Mouse (Mus musculus) liver, embryonic 15.5 days (tissue): ENCODE data around the gene Olfr767. TPM values are rescaled to one million over a fixed set of nuclear protein-coding genes. Genes with fewer than 3 reads are reported as not detected.
"Not testable (repeated sequence)": the region's sequence is repeated elsewhere in the genome, so short reads cannot be mapped to it uniquely, and the experiment has no call there.

Source experiments
- ATAC-seq: fragments of 200-750 bp; cut with Nextera tagmentation; 2 replicates; pipeline ENCODE4 v1.8.0; 2017; ENCODE audit warnings: moderate number of reproducible peaks, mild to moderate bottlenecking, moderate library complexity; ENCODE audit not compliant: insufficient read depth
- H3K27ac ChIP-seq: fragments of 300-500 bp; sonication (generic); replicated peaks from 2 replicates; pipeline ENCODE4 v1.5.1; 2015; ENCODE audit warnings: mild to moderate bottlenecking, inconsistent platforms
- H3K27me3 ChIP-seq: fragments of 300-500 bp; sonication (generic); 2 replicates; pipeline ENCODE4 v1.6.1; 2015; ENCODE audit warnings: mild to moderate bottlenecking, inconsistent platforms
- H3K36me3 ChIP-seq: fragments of 300-500 bp; sonication (generic); replicated peaks from 2 replicates; pipeline ENCODE4 v1.6.1; 2015; ENCODE audit warnings: moderate library complexity, mild to moderate bottlenecking, inconsistent platforms
- H3K4me1 ChIP-seq: fragments of 300-500 bp; sonication (generic); replicated peaks from 2 replicates; pipeline ENCODE4 v1.6.1; 2015; ENCODE audit warnings: inconsistent platforms
- H3K4me2 ChIP-seq: fragments of 300-500 bp; sonication (generic); 2 replicates; pipeline ENCODE4 v1.6.1; 2015; ENCODE audit warnings: moderate library complexity, mild to moderate bottlenecking, inconsistent platforms
- H3K4me3 ChIP-seq: fragments of 300-500 bp; sonication (generic); replicated peaks from 2 replicates; pipeline ENCODE4 v1.5.1; 2015; ENCODE audit warnings: mild to moderate bottlenecking, inconsistent platforms
- H3K9ac ChIP-seq: fragments of 300-500 bp; sonication (generic); 2 replicates; pipeline ENCODE4 v1.6.1; 2015; ENCODE audit warnings: moderate library complexity, mild to moderate bottlenecking, inconsistent platforms
- H3K9me3 ChIP-seq: fragments of 300-500 bp; sonication (generic); replicated peaks from 2 replicates; pipeline ENCODE4 v1.6.1; 2016; ENCODE audit warnings: inconsistent platforms
- WGBS: fragments of 180-500 bp; shearing (Covaris S2); methylation state at CpG from one replicate; pipeline ENCODE4 v1.1.7; 2015; ENCODE audit warnings: mixed read lengths; ENCODE audit not compliant: insufficient replicate concordance; 5-methylcytosine and 5-hydroxymethylcytosine counted together
- polyA plus RNA-seq: library from polyadenylated mRNA; unstranded; fragments of >200 nt; fragmentation: Nextera tagmentation; extraction: Ambion mirVana; gene quantifications from 2 replicates; pipeline ENCODE4 v1.2.1, GENCODE M21; 2015

Olfr767 gene
- polyA plus RNA-seq, result not detected in 2 replicates

DNA sequence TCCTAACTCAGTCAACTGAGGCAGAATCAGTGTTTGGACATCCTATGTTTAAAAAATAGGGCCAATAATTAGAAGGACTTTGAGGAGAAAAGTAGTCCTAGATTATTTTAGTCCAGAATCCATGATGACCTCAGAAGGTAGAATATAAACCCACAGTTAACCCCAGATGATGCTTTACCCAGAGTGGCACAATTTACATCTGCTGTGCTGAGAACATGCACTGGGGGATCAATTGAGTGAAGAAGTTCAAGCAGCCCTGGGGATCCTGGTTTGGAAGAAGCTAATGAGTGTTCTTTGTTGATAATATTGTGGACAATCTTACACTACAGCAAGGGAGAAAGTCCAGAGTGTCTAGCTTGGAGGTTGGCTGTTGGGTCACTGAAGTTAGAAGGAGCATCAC, at the start of gene Olfr767:
TSS of gene Olfr767 (minus strand) at position 101 of the 400 bp plus-strand sequence.
- H3K9me3 ChIP-seq, H3K27me3 ChIP-seq, H3K36me3 ChIP-seq, H3K27ac ChIP-seq, ATAC-seq, H3K4me1 ChIP-seq, H3K4me3 ChIP-seq, H3K4me2 ChIP-seq, H3K9ac ChIP-seq: not testable (repeated sequence)

DNA sequence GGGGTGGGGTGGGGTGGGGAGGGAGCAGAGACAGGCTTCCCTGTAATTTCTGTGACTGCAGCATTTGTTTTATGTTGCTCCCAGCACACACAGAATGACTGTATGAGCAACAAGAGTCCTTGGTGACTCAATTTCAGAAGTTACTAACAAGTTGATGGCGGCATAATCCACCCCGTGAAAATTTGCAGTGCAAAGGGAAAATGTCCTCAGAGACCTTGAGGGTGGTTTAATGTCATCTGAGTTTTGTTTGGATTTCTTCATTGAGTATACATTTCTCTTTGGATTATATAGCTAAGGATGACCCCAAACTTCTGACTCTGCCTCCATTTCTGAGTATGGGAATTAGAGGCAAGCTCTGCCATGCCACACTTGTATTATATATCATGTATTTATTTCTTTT, 35.1 kb upstream of the Olfr767 start, which contains the start of gene Olfr769:
TSS of gene Olfr769 (minus strand) at position 101 of the 400 bp plus-strand sequence.
- Histone ChIP-seq H3K4me1 (no peaks in the 10 kb centered on the region), H3K4me3 (no peak within 1 kb of the TSS), H3K36me3 (no peaks in the 10 kb centered on the region), H3K9me3 (0 out of 2 replicates have a peak, but pooled peaks cover 4% of the 10 kb centered on the region), H3K9ac (no peak within 1 kb of the TSS), H3K27ac (no peak within 1 kb of the TSS), H3K4me2 (no peak within 1 kb of the TSS), H3K27me3 (no peaks in the 10 kb centered on the region)
- 61% methylated on average over 2 of the region's 2 CpGs for WGBS
- no peak for ATAC-seq

DNA sequence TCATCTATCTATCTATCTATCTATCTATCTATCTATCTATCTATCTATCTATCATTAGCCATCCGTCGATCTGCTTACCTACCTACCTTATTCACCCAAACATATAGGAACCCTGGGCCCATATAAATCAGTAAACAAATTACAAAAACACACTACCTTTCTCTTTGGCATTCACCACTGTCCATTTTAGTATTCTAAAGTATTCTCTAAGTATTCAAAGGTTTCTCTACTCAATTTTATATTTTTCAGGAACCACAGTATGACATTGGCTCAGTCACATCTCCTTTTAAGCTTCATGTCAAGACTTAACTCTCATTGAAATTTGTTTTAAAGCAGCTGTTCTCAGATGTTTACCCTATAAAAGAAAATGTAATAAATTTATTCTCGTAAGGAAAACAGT, 32.4 kb upstream of the Olfr767 start:
- Histone ChIP-seq H3K27me3 (no peaks in the 10 kb centered on the region), H3K4me1 (no peaks in the 10 kb centered on the region), H3K36me3 (no peaks in the 10 kb centered on the region), H3K27ac (no peak overlapping the region), H3K9me3 (peaks cover 7% of the 10 kb centered on the region; the same call in 1 of the 2 replicates), H3K4me3 (no peak overlapping the region), H3K9ac (no peak overlapping the region), H3K4me2 (no peak overlapping the region)
- no peak for ATAC-seq
- WGBS, result 79% methylated on average over 3 of the region's 3 CpGs

DNA sequence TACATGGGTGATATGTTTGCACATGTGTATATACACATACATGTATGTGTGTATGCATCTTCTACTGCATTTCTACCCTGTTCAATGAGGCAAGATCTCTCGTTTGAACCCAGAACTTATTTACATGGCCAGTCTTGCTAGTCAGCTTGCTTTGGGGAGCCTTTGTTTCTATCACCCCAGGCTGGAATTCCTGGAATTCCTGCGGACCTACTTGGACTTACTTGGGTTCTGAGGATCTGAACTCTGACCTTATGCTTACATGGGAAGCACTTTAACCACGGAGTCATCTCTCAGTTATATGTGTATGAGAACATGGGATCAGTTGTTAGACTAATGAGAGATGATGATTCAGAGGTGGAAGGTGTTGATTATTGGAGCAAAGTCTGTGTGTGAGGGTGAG, 18.5 kb upstream of the Olfr767 start:
- ATAC-seq, result no peak
- WGBS, result 38% methylated on average over 3 of the region's 3 CpGs
- Histone ChIP-seq H3K4me1 (no peaks in the 10 kb centered on the region), H3K4me3 (no peak overlapping the region), H3K4me2 (no peak overlapping the region), H3K27ac (no peak overlapping the region), H3K27me3 (no peaks in the 10 kb centered on the region), H3K9ac (no peak overlapping the region), H3K36me3 (no peaks in the 10 kb centered on the region), H3K9me3 (no peaks in the 10 kb centered on the region)

DNA sequence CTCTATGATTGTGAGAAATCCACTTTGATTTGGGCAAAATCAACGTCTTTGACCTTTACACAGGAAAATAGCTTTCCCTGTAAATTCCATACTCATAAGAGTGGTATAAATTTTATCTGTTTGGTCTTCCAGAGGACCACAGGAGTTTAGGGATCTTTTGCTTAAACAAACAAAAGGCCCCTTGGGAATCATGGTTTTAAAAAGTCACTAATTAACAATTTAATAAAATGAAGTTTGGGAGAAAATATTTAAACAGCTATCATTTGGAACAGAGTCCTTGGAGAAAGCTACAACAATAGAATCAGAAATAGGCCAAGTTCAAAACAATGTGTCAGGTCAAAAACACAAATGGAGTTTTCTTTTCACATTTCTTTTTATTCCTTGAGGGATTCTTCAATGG, 16.6 kb upstream of the Olfr767 start, which contains the start of gene Olfr768:
TSS of gene Olfr768 (minus strand) at position 101 of the 400 bp plus-strand sequence.
- no peak within 1 kb of the TSS for H3K27ac ChIP-seq
- no peaks in the 10 kb centered on the region for H3K4me1 ChIP-seq
- H3K9ac ChIP-seq, result no peak within 1 kb of the TSS
- no peak within 1 kb of the TSS for H3K4me2 ChIP-seq
- no peaks in the 10 kb centered on the region for H3K9me3 ChIP-seq
- ATAC-seq, result no peak
- no peaks in the 10 kb centered on the region for H3K36me3 ChIP-seq
- no peaks in the 10 kb centered on the region for H3K27me3 ChIP-seq
- 44% methylated on average over 1 of the region's 1 CpGs for WGBS
- no peak within 1 kb of the TSS for H3K4me3 ChIP-seq

DNA sequence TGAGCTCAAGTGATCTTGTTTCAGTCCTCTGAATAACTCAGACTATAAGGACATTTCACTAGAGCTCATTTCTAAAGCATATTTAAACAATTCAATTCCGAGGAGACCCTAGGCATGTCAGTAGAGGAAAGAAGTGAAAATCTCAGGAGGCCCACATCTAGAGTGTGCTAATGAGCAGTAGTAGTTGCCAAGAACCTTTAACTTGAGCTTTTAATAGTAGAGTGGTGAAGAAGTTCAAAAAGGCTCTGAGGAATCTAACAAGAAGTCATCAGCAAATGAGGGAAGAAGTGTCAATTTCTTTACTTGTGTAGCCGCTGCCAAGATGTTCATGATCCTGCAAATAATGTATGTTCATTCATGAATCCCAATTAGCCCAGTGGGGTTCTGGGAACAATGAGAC, 13.8 kb downstream of the Olfr767 start, which contains the start of gene Olfr766-ps1:
TSS of gene Olfr766-ps1 (minus strand) at position 101 of the 400 bp plus-strand sequence.
- Histone ChIP-seq H3K4me1 (no peaks in the 10 kb centered on the region), H3K4me2 (no peak within 1 kb of the TSS), H3K9me3 (no peaks in the 10 kb centered on the region), H3K9ac (no peak within 1 kb of the TSS), H3K27me3 (no peaks in the 10 kb centered on the region), H3K36me3 (no peaks in the 10 kb centered on the region), H3K27ac (no peak within 1 kb of the TSS), H3K4me3 (no peak within 1 kb of the TSS)
- 56% methylated on average over 2 of the region's 2 CpGs for WGBS
- no peak for ATAC-seq

DNA sequence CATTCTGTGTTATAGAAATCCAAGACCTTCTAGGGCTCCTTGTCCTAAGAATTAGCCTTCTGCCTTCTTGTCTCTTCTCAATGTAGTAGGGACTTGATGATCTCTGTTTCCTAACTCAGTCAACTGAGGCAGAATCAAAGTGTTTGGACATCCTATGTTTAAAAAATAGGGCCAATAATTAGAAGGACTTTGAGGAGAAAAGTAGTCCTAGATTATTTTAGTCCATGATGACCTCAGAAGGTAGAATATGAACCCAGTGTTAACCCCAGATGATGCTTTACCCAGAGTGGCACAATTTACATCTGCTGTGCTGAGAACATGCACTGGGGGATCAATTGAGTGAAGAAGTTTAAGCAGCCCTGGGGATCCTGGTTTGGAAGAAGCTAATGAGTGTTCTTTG, 32.8 kb downstream of the Olfr767 start, which contains the start of gene Olfr765:
TSS of gene Olfr765 (minus strand) at position 101 of the 400 bp plus-strand sequence.
- H3K9ac ChIP-seq, H3K4me1 ChIP-seq, H3K27ac ChIP-seq, H3K4me2 ChIP-seq, H3K4me3 ChIP-seq, H3K9me3 ChIP-seq, H3K36me3 ChIP-seq, H3K27me3 ChIP-seq, ATAC-seq: not testable (repeated sequence)

DNA sequence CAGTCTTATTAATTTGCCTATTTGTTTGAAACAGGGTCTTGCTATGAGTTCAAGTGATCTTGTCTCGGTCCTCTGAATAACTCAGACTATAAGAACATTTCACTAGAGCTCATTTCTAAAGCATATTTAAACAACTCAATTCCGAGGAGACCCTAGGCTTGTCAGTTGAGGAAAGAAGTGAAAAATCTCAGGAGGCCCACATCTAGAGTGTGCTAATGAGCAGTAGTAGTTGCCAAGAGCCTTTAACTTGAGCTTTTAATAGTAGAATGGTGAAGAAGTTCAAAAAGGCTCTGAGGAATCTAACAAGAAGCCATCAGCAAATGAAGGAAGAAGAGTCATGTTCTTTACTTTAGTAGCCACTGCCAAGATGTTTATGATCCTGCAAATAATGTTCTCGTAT, 42.9 kb downstream of the Olfr767 start, which contains the start of gene Olfr764-ps1:
TSS of gene Olfr764-ps1 (minus strand) at position 101 of the 400 bp plus-strand sequence.
- H3K9me3 ChIP-seq, result no peaks in the 10 kb centered on the region
- WGBS, result 41% methylated on average over 3 of the region's 3 CpGs
- no peaks in the 10 kb centered on the region for H3K36me3 ChIP-seq
- H3K4me3 ChIP-seq, result no peak within 1 kb of the TSS
- H3K4me1 ChIP-seq, result no peaks in the 10 kb centered on the region
- no peak within 1 kb of the TSS for H3K9ac ChIP-seq
- no peak for ATAC-seq
- H3K27ac ChIP-seq, result no peak within 1 kb of the TSS
- H3K4me2 ChIP-seq, result no peak within 1 kb of the TSS
- H3K27me3 ChIP-seq, result no peaks in the 10 kb centered on the region

DNA sequence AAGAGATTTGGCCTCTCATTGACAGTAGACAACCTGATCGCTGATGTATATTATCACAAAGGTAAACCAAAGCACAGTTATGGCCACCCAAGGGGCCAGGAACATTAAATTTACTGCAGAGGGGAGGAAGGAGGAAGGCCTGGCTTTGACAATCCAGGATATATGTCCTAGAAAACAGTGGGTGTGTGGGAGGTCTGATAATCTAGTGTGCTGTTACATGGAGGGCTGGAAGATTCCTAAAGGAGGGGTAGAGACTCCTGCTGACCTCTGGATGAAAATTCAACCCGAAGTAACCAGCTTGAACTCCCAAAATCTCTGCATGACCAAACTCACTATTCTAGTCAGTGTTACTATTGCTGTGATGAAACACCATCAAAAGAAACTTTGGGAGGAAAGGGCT, 54.4 kb downstream of the Olfr767 start:
- Histone ChIP-seq H3K4me1 (no peaks in the 10 kb centered on the region), H3K9me3 (no peaks in the 10 kb centered on the region), H3K36me3 (no peaks in the 10 kb centered on the region), H3K27me3 (no peaks in the 10 kb centered on the region), H3K9ac (no peak overlapping the region), H3K4me2 (no peak overlapping the region), H3K27ac (no peak overlapping the region), H3K4me3 (no peak overlapping the region)
- ATAC-seq, result no peak
- WGBS, result 48% methylated on average over 2 of the region's 2 CpGs

DNA sequence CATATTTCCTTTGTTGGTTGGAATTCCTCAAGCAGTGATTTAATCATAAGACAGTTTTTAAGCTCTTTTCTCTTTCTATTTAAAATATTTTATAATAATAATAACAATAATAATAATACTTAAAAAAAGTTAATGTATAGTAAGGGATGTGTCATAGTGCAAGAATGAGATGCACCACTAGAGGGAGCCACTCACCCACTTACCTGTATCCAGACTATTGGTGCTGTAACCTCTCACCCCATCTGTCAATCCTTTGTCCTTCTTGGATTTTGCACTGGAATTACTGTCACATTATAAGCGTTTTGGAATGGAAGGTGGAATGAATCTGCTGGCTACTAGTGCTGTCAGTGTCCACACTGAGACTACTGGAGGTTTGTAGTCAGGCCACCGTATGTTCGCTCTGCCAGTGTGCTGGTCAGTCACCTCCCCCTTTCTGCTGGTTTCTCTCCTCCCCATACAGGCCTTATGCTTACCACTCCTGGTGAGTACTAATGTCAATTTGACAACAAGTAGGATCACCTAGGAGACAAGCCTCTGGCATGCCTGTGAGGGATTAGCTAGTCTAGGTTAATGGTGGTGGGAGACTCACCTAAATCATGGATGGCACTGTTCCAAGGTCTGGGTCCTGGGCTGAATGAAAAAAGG, 56.6 kb downstream of the Olfr767 start:
- ATAC-seq, result no peak

More for the DNA sequence above, 56.6 kb downstream of the Olfr767 start:
- H3K9ac ChIP-seq, result no peak overlapping the region
- H3K9me3 ChIP-seq, result no peaks in the 10 kb centered on the region
- no peak overlapping the region for H3K4me2 ChIP-seq
- H3K27ac ChIP-seq, result no peak overlapping the region
- H3K36me3 ChIP-seq, result no peaks in the 10 kb centered on the region
- no peaks in the 10 kb centered on the region for H3K27me3 ChIP-seq
- WGBS, result 55% methylated on average over 3 of the region's 3 CpGs
- no peak overlapping the region for H3K4me3 ChIP-seq
- H3K4me1 ChIP-seq, result no peaks in the 10 kb centered on the region
